Mouse (Mus musculus) left cerebral cortex, adult 9 months (tissue): ENCODE data around the gene Fcna.

Experiments used
- DNase-seq, 2 experiments: peaks; one replicate each; pipeline ENCODE4 v3.0.0; 2022; ENCODE audit warnings: low spot score in 2 of 2

The Fcna gene

DNA sequence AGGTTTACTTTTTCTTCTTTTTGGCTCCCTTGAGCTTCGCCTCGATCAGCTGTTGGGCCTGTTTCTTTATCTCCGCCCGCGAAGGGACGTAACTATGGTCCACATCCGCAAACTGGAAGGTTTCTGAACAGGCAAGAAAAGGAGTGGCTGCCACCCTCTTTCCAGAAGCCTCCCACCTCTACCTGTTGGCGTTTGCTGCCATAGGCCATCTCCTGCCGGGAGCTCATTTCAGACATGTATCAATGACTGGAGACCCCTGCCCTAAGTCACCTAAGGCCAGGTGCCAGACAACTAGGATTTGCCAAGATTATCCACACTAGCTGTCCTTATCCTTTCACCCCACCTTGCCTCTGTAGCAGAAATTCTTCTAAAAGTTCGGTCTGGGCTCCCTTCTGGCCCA is 19.2 kb downstream of the Fcna start:
- no peak for DNase-seq

- DNase-seq = peak; percentile 65 to 91
These were observed 19.8 kb downstream of the Fcna start, which contains the start of gene Rabl6 for GRCm38 (mm10) chr2:25607761-25608622. Gene Rabl6 (minus strand): TSS chr2:25608521.

- no peak for DNase-seq
These were observed 25.3 kb downstream of the Fcna start for GRCm38 (mm10) chr2:25602526-25602925.

DNA sequence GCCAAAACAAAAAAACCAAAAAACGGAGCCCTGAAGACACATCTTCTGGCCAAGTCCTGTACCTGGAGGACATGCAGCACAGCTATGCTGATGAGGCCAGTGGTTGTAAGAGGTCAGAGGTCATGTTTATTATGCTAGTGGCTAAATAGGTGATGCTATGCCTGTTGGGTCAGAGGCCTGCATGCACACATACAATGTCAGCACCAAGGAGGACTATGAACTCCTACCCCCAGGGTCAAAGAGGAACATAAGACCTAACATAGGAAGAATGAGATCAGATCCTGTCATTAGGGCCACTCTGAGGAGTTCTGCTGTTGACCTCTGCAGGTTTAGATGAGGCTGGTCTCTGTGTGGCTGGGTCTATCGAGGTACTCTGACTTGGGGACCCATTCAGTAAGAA is 27.8 kb downstream of the Fcna start:
- no peak for DNase-seq

GRCm38 (mm10) chr2:25598749-25599148 is 29.1 kb downstream of the Fcna start:
- DNase-seq = no peak

DNA sequence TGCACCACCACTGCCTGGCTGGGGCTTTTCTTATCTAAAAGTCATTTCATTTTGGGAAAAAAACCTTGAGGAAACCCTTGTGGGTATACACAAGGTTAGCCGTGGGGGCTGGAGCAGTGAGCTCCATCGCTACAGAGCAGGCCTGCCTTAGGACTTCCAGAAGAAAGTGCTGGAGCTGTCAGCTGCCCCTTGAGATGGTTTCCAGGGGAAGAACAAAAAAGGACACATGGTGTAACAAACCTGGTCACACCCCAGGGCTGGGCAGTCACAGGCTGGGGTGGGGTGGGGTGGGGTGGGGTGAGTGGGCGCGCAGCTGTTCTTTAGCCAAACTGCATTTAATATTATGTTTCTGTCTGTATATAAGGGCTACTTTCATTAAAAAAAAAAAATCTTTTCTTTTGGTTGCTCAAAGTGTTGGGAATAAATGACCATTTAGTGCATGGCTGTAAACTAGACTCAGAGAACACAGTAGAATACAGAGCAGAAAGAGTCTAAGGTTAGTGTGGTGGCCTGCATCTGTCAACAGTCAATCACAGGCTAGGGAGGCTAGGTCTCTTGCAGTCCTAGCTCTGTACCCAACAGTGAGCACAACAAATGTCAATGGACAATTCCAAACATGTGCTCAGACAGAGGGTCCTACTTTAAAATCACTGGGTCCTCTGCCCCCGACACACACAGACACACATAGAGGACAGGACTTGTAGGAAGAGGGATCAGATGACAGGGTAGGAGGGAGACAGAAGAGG is 30.9 kb downstream of the Fcna start:
- no peak for DNase-seq

- peak in 1 of 2 experiments; percentile 62 for DNase-seq
These were observed 36.0 kb downstream of the Fcna start for GRCm38 (mm10) chr2:25591863-25592262.

DNA sequence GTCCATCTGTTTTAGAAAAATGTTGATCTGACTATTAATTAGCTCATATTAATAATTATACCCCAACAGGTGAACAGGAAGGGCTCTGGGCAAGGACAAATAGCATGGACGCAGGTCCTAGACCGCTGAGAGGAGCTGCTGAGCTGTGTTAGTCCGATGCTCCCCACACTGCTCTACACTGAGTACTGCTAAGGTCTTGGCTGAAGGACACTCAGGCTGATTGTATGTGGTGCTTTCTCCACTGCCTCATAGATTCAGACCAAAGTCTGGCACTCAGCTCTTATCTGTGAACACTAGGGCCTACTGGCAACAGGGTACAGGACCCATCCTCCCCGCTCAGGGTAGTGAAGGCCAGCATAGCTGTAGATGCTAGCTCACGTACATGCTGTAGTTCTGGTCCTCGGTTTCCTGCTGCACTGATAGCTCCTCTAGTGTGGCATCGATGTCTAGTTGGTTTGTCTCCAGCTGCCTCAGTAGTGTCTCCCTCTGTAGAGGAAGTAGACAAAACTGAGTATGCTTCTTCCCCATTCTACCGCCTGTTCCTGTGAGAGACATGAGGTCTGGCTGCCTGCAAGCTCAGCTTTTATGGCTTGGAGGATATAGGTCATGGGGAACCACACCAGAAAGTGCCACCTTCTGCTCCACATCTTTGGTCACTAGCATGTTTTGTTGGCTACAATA is 39.5 kb downstream of the Fcna start:
- no peak for DNase-seq

DNA sequence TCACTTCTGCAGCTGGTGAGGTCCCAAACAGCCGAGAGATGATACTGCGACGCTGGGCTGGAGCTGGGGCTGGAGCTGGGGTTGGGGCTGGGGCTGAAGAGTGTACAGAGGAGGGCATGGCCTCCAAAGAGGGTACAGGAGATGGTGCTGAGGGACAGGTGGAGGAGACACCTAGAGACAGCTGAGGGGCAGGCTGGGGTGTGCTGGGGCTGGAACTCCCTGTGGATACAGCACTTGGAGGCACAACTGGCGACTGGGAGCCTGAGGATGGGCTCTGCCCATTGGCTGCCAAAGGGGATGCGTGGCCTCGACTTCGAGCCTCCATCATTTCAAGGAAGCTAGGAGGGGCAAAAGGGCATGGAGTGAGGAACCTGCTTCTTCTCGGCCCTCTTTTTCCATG is 40.5 kb downstream of the Fcna start:
- DNase-seq = no peak

- DNase-seq = no peak
These were observed 42.2 kb downstream of the Fcna start for GRCm38 (mm10) chr2:25585601-25586000.

- DNase-seq = no peak
These were observed 43.0 kb downstream of the Fcna start for GRCm38 (mm10) chr2:25584856-25585255.

GRCm38 (mm10) chr2:25584152-25584551 is 43.7 kb downstream of the Fcna start:
- no peak for DNase-seq

DNA sequence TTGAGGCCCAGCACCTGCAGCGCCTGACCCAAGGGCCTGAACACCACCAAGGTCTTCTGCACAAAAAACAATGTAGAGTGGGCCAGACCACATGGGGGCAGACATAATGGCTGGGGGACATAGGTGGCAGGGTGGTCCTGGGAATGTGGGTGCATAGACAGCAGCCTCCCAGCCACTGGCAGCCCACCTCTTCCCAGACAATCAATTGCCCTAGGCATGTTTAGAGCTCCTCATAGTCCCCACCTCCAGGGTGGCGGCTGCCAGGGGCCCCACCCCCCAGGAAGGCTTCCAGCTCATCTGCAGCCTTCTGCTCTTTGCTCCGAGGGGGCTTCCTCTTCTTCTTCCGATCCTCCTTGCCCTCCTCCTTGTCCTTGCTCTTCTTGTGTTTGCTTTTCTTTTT is 44.3 kb downstream of the Fcna start:
- DNase-seq = no peak

DNA sequence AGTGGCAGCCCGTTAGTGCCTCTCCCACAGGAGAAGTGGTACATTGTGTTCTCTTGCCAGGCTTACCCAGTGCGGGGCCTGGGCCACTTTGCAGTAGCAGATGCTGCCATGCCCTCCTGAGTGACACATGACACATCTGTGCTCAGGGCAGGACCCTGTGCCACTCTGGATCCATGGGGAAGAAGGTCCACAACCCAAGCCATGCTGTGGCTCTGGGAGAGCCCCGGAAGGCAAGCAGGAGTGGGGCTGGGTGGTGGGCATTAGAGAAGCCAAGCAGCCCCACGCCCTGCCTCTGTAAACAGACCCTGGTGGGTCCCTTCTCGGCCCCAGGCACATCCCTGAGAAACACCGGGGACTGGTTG is 44.7 kb downstream of the Fcna start:
- DNase-seq = no peak

DNA sequence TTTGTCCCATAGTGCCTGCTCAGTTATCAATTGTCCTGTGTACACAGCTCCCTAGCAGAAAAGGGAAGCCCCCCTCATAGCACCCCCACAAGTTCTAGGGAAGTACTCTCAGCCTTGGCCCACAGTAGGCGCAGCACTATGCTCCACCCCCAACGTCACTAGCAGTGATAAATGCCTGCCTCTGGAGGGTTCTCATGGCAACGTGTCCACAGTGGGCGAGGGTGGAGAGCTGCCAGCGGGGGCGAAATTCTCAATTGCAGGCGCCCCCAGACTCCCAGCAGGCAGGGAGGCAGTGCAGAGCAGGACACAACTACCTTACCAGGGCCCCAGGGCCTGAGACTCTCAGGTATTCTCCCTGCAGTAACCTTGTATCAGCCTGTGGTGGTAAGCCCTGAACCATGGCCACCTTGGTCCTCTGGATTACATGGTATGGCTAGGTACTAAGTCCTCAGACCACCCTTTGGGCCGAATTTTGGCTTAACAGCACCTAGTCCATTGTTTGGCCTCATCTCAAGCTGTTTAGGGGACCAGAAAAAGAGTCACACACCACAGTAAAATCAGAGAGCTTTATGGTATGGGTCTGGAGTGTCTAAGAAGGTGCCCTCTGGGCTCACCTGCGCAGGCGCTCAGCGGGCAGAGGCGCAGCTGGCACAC is 45.2 kb downstream of the Fcna start:
- peak in 1 of 2 experiments; percentile 90 for DNase-seq

GRCm38 (mm10) chr2:25581901-25582301 is 45.9 kb downstream of the Fcna start:
- DNase-seq = peak in 1 of 2 experiments; percentile 54

GRCm38 (mm10) chr2:25581294-25581864 is 46.5 kb downstream of the Fcna start, which contains the start of gene Ajm1:
Gene Ajm1 (minus strand): TSS chr2:25581757.
- DNase-seq = peak in 1 of 2 experiments; percentile 78

DNA sequence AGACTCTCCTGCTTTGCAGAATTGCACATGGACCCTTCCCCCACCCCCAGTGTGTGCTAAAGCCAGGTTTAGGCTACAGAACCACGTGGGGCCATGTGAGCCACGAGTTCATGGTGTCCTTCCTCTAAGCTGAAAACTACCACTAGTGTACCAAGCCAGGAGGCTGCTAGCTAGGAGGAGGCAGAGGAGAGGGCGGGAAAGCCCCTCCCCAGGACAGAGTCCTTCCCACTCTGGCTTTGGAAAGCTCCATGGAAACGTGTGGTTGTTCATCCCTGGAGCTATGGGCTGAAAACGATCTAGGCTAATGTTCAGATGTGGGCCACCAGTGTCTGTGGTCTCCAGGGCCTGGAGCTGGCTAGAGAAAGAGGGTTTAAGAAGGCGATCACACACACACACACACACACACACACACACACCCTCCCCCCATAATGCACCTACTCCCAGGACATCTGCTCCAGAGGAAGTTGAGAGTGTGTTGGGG is 47.2 kb downstream of the Fcna start:
- peak in 1 of 2 experiments; percentile 50 for DNase-seq

DNA sequence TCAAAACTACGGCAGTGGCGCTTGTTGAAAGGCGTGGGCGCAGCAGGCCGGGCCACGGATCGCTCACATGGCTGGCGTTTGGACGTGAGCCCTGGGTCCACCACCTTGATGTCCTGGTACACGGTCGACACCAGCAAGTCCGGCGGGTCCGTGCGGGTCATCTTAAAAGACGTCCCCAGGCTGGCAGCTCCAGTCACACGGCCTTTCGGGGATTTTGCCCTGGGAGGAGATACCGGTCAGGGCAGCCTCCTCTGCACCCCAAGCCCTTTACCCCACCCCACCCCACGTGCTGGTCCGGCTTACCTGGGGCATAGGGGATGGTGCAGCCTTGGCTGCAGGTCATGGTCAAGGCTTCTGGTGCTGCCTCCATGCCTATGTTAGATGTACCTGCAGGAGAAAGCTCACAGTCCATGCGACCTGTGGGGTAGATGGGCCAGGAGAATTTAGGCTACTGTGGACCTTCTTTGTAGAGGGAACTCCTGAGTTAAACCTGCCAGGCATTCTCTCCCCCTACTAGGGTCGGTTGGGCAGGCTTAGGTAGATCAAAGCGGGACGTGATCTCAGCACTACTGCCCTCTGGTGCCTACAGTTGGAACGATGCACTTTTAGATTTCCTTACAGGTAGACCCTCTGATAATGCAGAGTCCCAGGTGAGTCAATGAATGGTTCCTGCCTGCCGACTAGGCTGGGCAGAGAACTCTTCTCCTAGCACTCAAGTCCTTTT is 47.9 kb downstream of the Fcna start:
- peak in 1 of 2 experiments; percentile 75 for DNase-seq
